Mouse (Mus musculus) midbrain, embryonic 16.5 days (tissue): ENCODE measurements around the gene Ttll12. TPM values are rescaled to one million over a fixed set of nuclear protein-coding genes. Genes with fewer than 3 reads are reported as not detected.

Experiments used
- ATAC-seq: fragments of 200-750 bp; cut with Nextera tagmentation; 2 replicates; pipeline ENCODE4 v1.8.0; 2017; ENCODE audit warnings: moderate TSS enrichment
- H3K27ac ChIP-seq: fragments of 300-500 bp; sonication (generic); 2 replicates; pipeline ENCODE4 v1.5.1; 2014; ENCODE audit warnings: mild to moderate bottlenecking, low read length, mixed read lengths
- H3K27me3 ChIP-seq: fragments of 300-500 bp; sonication (generic); 2 replicates; pipeline ENCODE4 v1.6.1; 2014; ENCODE audit warnings: low read depth, low read length, mixed read lengths; ENCODE audit not compliant: control insufficient read depth, insufficient read depth
- H3K36me3 ChIP-seq: fragments of 300-500 bp; sonication (generic); 2 replicates; pipeline ENCODE4 v1.6.1; 2014; ENCODE audit warnings: mild to moderate bottlenecking, low read length, moderate library complexity, mixed read lengths; ENCODE audit not compliant: control insufficient read depth, insufficient read depth
- H3K4me1 ChIP-seq: fragments of 300-500 bp; sonication (generic); 2 replicates; pipeline ENCODE4 v1.6.1; 2014; ENCODE audit warnings: mild to moderate bottlenecking, low read length, mixed read lengths; ENCODE audit not compliant: control insufficient read depth, insufficient read depth
- H3K4me2 ChIP-seq: fragments of 300-500 bp; sonication (generic); 2 replicates; pipeline ENCODE4 v1.6.1; 2014; ENCODE audit warnings: mild to moderate bottlenecking, low read length, mixed read lengths
- H3K4me3 ChIP-seq: fragments of 300-500 bp; sonication (generic); 2 replicates; pipeline ENCODE4 v1.5.1; 2014; ENCODE audit warnings: low read depth, mild to moderate bottlenecking, low read length, moderate library complexity, mixed read lengths
- H3K9ac ChIP-seq: fragments of 300-500 bp; sonication (generic); 2 replicates; pipeline ENCODE4 v1.6.1; 2014; ENCODE audit warnings: low read depth, low read length, mixed read lengths
- H3K9me3 ChIP-seq: fragments of 300-500 bp; sonication (generic); replicated peaks from 2 replicates; pipeline ENCODE4 v1.6.1; 2014; ENCODE audit warnings: mild to moderate bottlenecking, low read length, mixed read lengths; ENCODE audit not compliant: control insufficient read depth, poor library complexity, severe bottlenecking
- WGBS: fragments of 180-500 bp; shearing (Covaris S2); extraction: QIAGEN DNeasy Blood & Tissue Kit; methylation state at CpG from one replicate; pipeline ENCODE4 v1.1.7; 2014; 5-methylcytosine and 5-hydroxymethylcytosine counted together
- polyA plus RNA-seq: library from polyadenylated mRNA; unstranded; fragments of >200 nt; fragmentation: Nextera tagmentation; extraction: Ambion mirVana; gene quantifications from 2 replicates; pipeline ENCODE4 v1.2.1, GENCODE M21; 2015

Ttll12 gene
- polyA plus RNA-seq, 1 experiment from 2014 or later = 49.2 TPM

- no peak for ATAC-seq
- 87% methylated on average over 6 of the region's 6 CpGs for WGBS
- Histone ChIP-seq H3K36me3 (peaks cover 52% of the 10 kb centered on the region), H3K4me2 (no peak overlapping the region), H3K4me3 (no peak overlapping the region), H3K9ac (no peak overlapping the region), H3K9me3 (no peaks in the 10 kb centered on the region), H3K27ac (no peak overlapping the region), H3K27me3 (no peaks in the 10 kb centered on the region), H3K4me1 (no peaks in the 10 kb centered on the region)
These were observed 10.2 kb downstream of the Ttll12 start for GRCm38 (mm10) chr15:83584741-83585220.

- Histone ChIP-seq H3K4me3 (no peak overlapping the region), H3K27ac (no peak overlapping the region), H3K36me3 (peaks cover 60% of the 10 kb centered on the region), H3K27me3 (no peaks in the 10 kb centered on the region), H3K4me1 (no peaks in the 10 kb centered on the region; the same call in 1 of the 2 replicates), H3K4me2 (no peak overlapping the region), H3K9ac (no peak overlapping the region), H3K9me3 (no peaks in the 10 kb centered on the region)
- no peak for ATAC-seq
- 65% methylated on average over 8 of the region's 8 CpGs for WGBS
These were observed 11.4 kb downstream of the Ttll12 start for GRCm38 (mm10) chr15:83583419-83584156.

- no peak for ATAC-seq
- Histone ChIP-seq H3K9me3 (no peaks in the 10 kb centered on the region), H3K4me2 (no peak overlapping the region), H3K27me3 (no peaks in the 10 kb centered on the region), H3K4me3 (no peak overlapping the region), H3K27ac (no peak overlapping the region), H3K36me3 (peaks cover 59% of the 10 kb centered on the region), H3K4me1 (no peaks in the 10 kb centered on the region; the same call in 1 of the 2 replicates), H3K9ac (no peak overlapping the region)
- 79% methylated on average over 4 of the region's 4 CpGs for WGBS
These were observed 12.0 kb downstream of the Ttll12 start for GRCm38 (mm10) chr15:83582931-83583330.

- no peak overlapping the region for H3K4me3 ChIP-seq
- peaks cover 52% of the 10 kb centered on the region for H3K36me3 ChIP-seq
- no peaks in the 10 kb centered on the region for H3K27me3 ChIP-seq
- ATAC-seq = no peak
- H3K9me3 ChIP-seq = no peaks in the 10 kb centered on the region
- no peak overlapping the region for H3K9ac ChIP-seq
- no peak overlapping the region for H3K27ac ChIP-seq
- H3K4me2 ChIP-seq = no peak overlapping the region
- H3K4me1 ChIP-seq = no peaks in the 10 kb centered on the region; the same call in 1 of the 2 replicates
- whole genome bisulfite sequencing = 92% methylated on average over 9 of the region's 9 CpGs
These were observed 18.3 kb downstream of the Ttll12 start for GRCm38 (mm10) chr15:83576651-83577050.

- Histone ChIP-seq H3K4me2 (no peak overlapping the region), H3K4me1 (no peaks in the 10 kb centered on the region; the same call in 1 of the 2 replicates), H3K9ac (no peak overlapping the region), H3K27ac (no peak overlapping the region), H3K4me3 (no peak overlapping the region), H3K9me3 (no peaks in the 10 kb centered on the region), H3K36me3 (peaks cover 43% of the 10 kb centered on the region), H3K27me3 (no peaks in the 10 kb centered on the region)
- ATAC-seq = no peak
- WGBS = 96% methylated on average over 8 of the region's 8 CpGs
These were observed 19.4 kb downstream of the Ttll12 start for GRCm38 (mm10) chr15:83575543-83575942.

- Histone ChIP-seq H3K27me3 (no peaks in the 10 kb centered on the region), H3K9ac (no peak overlapping the region), H3K4me2 (no peak overlapping the region), H3K9me3 (no peaks in the 10 kb centered on the region), H3K36me3 (peaks cover 36% of the 10 kb centered on the region), H3K4me3 (no peak overlapping the region), H3K27ac (no peak overlapping the region), H3K4me1 (no peaks in the 10 kb centered on the region; the same call in 1 of the 2 replicates)
- 94% methylated on average over 6 of the region's 6 CpGs for WGBS
- ATAC-seq = no peak
These were observed 20.1 kb downstream of the Ttll12 start for GRCm38 (mm10) chr15:83574731-83575351.

- no peaks in the 10 kb centered on the region for H3K4me1 ChIP-seq
- 95% methylated on average over 12 of the region's 12 CpGs for whole genome bisulfite sequencing
- no peak for ATAC-seq
These were observed 21.4 kb downstream of the Ttll12 start for GRCm38 (mm10) chr15:83573606-83574005.

GRCm38 (mm10) chr15:83572132-83572531 lies 22.8 kb downstream of the Ttll12 start:
- 94% methylated on average over 4 of the region's 4 CpGs for WGBS
- H3K9ac ChIP-seq = no peak overlapping the region
- no peaks in the 10 kb centered on the region for H3K9me3 ChIP-seq
- peaks cover 19% of the 10 kb centered on the region for H3K36me3 ChIP-seq
- no peaks in the 10 kb centered on the region for H3K4me1 ChIP-seq
- H3K27me3 ChIP-seq = no peaks in the 10 kb centered on the region
- no peak overlapping the region for H3K4me3 ChIP-seq
- ATAC-seq = no peak
- H3K27ac ChIP-seq = no peak overlapping the region
- no peak overlapping the region for H3K4me2 ChIP-seq

More at GRCm38 (mm10) chr15:83573606-83574005, 21.4 kb downstream of the Ttll12 start:
- H3K36me3 ChIP-seq = peaks cover 27% of the 10 kb centered on the region
- H3K27me3 ChIP-seq = no peaks in the 10 kb centered on the region
- H3K9me3 ChIP-seq = no peaks in the 10 kb centered on the region
- no peak overlapping the region for H3K4me3 ChIP-seq
- no peak overlapping the region for H3K9ac ChIP-seq
- no peak overlapping the region for H3K27ac ChIP-seq
- H3K4me2 ChIP-seq = no peak overlapping the region

GRCm38 (mm10) chr15:83571636-83572035 lies 23.3 kb downstream of the Ttll12 start:
- no peaks in the 10 kb centered on the region for H3K27me3 ChIP-seq
- H3K9ac ChIP-seq = no peak overlapping the region
- no peak overlapping the region for H3K4me2 ChIP-seq
- WGBS = 91% methylated on average over 5 of the region's 5 CpGs
- ATAC-seq = no peak
- no peaks in the 10 kb centered on the region for H3K4me1 ChIP-seq
- peaks cover 15% of the 10 kb centered on the region for H3K36me3 ChIP-seq
- H3K27ac ChIP-seq = no peak overlapping the region
- H3K4me3 ChIP-seq = no peak overlapping the region
- H3K9me3 ChIP-seq = no peaks in the 10 kb centered on the region
